Mouse (Mus musculus): Measurements from ENCODE around the gene Atmin.

Atmin gene

DNA sequence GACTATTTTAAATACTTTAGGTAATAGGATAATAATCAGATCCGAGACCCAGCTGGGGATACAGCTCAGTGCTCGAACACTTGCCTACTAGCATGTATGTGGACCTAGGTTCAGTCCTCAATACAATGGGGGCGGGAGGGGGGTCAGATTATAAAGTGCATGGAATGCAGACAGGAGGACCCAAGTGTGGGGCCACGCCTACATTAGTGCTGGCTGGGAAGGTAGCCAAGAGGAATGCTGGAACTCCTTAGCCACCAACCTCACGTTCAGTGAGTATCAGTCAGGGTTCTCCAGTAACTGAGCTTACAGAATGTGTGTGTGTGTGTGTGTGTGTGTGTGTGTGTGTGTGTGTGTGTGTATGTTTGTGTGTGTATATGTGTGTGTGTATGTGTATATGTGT is 8.2 kb downstream of the Atmin start:
- DNase-seq (ENCODE audit: low spot score) = no peak

DNA sequence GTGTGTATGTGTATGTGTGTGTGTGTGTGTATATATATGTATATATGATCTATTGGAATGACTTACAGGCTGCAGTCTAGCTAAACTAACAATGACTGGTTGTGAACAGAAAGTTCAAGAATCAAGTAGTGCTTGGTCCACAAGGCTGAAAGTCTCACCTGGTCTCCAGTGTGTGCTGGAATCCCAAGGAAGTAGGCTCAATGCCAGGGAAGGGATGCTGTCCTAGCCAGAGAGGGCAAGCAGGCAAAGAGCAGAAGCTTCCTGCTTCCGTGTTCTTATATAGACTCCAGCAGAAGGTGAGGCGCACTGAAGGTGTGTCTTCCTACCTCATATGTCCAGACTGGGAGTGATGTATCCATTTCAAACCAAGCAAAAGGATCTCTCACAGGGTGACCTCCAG is 8.6 kb downstream of the Atmin start:
- no peak for DNase-seq (ENCODE audit: low spot score)

DNA sequence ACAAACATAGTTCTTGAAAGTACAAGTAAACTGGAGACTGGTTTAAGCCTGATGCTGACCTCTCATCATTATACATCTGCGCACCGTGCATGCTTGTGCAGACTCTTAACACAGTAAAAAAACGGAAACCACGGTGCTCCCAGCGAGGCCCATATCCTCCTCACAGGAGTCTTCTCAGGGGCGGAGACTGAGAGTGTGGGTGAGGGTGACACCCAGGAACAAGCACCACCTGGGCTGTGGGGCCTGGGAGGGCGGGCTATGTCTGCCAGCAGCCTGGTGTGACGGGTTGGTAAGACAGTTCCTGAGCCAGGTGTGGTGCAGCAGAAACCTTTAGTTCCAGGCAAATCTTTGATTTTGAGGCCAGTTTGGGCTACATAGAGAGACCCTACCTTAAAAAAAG is 9.2 kb downstream of the Atmin start:
- no peak for DNase-seq (ENCODE audit: low spot score)

DNA sequence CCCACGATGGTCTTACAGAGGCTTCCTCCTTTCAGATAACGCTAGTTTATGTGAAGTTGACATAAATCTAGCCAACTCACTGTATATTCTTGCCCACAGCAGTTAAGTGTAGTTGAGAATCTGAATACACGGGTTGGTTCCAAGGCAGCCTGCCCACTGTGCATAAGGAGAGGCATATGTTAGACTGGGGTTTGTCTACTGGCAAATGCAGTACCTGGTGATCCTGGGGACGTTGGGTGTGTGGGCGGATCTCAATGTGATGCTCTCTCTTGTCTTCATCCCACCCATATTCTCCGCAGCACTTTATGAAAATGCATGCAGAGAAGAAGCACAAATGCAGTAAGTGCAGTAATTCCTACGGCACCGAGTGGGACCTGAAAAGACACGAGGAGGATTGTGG is 11.2 kb downstream of the Atmin start:
- DNase-seq (ENCODE audit: low spot score) = peak; percentile 88

DNA sequence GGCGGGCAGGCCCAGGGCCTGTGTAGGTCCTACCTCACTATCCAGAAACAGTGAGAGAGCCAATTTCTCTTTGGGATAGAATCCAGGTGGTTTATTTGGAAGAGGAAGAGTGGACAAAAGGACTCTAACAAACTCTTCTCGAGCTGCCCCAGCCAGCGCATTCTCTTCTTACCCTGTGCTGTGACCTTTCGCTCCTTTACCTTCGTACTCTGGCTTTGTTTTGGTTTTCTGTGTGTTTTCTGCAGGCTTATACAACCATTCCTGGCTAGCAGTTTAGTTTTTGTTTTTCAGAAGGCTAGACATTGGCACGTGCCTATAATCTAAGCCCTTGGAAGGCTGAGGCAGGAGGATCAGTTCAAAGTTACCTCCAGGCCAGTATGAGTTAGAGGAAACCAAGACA is 26.3 kb downstream of the Atmin start:
- no peak for DNase-seq (ENCODE audit: low spot score)

DNA sequence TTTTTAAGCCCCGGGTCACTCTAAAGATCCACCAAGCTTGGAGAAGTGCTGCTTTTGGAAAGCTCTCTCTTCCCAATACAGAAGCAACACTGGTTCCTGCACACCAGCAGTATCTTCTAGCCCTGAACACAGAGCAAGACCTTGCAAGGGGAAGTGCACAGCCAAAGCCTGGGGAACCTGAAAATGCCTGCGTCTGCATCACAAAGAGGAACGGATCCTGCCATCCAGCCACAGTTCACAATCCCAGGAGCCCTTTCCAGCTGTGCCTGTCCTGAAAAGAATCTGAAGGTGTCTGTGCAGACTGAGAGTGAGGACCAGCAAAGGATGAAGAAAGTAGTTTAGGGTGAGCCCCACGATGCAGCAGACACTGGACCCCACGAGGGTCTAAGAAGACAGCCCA is 31.9 kb downstream of the Atmin start:
- no peak for DNase-seq (ENCODE audit: low spot score)

DNA sequence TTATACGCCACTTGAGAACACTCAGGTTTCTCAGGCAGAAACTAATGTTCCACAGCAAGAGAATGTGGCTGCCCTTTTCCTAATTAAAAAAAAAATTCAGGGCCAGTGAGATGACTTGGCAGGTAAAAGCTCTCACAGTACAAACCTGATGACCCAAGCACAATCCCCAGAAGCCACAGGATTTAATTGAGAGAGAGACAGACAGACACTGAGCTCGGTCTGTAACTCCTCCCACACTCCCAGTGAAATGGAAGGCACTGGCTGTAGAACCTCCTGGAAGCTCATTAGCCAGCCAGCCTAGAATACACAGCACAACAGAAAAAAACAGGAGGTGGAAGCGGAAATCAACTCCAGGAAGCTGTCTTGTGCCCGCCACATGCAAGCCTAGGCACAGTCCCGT is 32.4 kb downstream of the Atmin start:
- no peak for DNase-seq (ENCODE audit: low spot score)

DNA sequence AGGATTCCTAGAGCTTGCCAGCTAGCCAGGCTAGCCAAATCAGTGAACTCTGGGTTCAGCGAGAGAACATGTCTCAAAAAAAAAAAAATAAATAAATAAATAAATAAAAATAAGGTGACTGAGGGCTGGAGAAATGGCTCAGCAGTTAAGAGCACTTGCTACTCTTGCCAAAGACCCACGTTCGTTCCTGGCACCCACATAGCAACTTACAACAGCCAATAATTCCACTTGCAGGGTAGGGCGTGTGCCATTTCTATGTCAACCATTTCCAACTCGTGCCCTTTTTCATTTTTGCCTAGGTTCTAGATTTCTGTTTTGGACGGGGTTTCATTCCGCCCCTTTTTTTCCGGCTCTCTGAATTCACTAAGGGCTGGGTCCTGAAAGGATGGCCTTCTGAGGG is 34.9 kb downstream of the Atmin start:
- DNase-seq (ENCODE audit: low spot score) = no peak

DNA sequence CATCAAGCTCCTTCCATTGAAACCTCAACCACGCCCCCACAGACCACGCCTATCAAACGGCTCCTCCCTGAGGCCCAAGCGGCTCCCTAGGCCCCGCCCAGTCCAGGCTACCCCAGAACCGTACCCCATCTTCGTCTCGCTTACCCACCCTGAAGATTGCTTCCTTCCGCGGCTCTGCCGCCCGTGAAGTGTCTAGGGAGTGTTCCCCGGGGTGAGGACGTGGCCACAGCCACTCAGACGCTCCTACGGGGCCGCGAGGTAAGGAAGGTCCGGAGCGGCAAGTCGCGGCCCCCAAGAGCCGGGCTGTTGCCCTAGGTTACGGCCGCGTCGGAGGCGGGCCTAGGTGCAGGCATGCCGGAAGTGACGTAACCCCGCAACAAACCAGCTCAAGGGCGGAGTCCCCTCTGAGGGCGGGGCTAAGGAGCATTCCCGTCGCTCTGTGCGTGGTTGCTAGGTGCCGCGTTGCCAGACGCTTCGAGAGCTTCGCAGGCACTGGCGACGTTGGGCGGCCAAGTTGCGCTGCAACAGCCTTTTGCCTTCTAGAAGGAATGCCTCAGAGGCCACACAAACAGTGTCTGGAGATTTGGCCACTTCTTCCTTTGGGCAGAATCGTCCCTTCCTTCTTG is 35.6 kb downstream of the Atmin start, which contains the start of gene 1700030J22Rik:
TSS of gene 1700030J22Rik (minus strand) at position 329 of the 626 bp plus-strand sequence.
- DNase-seq (ENCODE audit: low spot score) = peak; percentile 98

DNA sequence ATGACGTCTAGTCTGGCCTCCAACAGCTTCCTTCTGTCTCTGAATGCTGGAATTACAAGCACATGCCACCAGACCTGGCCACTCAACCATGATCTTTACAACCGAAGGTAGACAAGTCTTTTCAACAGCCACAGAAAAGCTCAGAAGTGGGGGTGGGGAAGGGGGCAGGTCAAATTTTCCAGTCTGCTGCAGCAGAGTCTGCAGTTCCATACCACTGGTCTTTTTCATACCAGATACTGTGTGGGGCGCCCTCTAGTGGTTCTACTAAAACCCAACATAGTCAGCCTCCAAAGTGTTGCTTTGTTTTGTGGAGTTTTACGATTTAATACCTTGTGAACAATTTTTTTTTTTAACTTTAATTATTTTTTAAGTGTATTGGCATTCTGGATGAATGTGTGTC is 36.9 kb downstream of the Atmin start:
- peak; percentile 65 for DNase-seq (ENCODE audit: low spot score)

DNA sequence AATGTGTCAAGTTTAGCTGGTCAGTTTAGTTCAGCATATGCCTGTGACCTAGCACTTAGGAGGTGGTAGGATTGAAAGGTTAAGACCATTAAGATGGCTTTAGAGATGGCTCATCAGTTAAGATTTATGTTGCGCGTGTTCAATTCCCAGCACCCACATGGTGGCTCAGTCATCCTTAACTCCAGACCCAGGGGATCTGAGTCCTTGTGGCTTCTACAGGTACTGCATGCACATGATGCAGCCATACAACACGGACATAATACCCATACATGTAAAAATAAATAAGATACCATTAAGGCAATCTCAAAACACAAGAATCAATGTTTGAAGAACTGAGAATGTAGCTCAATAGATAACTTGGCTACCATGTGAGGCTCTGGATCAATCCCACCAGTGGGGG is 46.6 kb downstream of the Atmin start:
- DNase-seq (ENCODE audit: low spot score) = no peak

DNA sequence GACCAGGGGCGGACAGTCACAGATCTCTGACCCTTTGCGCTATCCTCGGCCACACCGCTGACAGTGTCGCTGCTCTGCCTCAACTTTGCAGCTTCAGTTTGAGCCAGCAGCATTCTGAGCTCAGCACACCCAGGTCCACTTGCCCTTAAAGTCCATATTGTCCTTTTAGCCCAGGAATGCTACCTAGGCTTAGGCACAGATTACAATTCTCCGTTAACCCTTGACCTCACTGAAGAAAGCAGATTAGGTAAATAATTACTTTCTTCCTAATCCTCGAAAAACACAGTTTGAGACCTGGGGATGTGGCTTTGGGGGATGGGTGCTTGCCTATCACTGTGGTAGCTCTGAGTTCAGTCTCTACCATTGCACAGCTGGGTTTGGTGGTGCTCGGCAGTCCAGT is 48.0 kb downstream of the Atmin start:
- DNase-seq (ENCODE audit: low spot score) = no peak

DNA sequence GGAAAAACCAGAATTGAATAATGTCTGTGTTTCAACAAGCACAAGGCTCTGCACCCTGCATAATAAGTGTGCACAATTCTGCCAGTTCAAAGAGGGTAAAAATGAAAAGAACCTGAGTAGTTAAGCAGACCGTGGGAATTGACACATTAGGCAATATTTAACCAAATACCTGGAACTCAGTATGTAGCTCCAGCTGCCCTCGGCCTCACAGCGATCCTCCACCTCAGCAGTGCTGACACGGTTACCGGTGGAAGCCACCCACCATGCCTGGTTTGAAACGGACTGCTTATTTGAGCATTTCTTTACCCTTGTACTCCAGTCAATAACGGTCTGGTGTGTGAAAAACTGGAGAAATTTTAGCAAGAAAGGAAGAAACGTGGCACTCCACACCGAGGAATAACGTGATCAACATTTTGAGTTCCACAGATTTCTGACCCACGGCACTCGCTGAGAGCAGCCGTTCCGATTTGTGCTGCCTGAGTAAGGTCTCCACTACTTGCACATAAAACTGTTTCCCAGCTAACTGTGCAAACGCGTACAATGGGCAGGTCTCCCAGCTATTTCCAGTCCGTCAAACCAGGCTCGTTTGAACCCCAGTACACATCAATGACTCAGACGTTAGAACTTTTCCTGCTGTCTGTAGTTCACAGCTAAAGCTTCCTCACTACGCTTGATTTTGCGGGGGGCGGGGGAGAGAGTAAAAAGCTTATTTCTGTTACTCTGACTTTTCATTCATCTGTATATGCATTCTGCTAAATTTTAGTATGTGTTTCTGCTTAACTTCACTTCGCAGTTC is 49.2 kb downstream of the Atmin start:
- no peak for DNase-seq (ENCODE audit: low spot score)

DNA sequence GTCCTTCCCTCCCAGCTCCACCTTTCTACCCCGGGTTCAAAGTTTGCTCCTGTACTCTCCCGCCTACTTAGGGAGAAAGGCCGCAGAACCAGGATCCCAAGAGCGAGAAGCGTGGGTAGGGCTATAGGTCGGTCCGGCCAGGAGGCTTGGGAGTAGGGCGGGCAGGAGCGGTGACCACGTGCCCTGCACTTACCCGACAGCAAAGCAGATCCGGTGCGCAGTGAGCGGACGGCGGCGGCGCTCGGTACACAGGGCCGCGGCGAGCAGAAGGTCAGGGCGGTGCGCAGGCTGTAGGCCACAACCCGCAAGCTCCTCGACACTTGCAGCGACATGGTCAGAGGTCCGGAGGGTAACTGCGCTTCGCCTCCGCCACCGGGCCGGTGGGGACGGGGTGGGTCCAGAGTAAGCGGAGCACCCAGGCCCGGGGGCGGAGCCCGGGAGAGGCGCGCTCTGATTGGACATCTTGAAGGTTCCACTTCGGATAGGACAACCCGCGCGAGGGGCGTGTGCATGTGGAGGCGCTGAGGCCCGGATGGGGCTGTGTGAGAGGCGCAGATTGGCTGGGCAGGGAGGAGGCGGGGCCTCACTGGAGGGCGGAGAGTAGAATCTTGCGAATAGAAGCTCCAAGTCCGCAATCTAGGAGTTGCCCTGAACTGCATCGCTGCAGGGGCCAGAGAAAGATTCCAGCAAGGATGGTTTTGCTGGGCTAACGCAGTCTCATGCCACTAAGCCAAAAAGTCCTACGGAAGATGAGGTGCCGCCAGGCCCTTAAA is 50.1 kb downstream of the Atmin start, which contains the start of gene Gcsh:
TSS of gene Gcsh (minus strand) at position 443 of the 773 bp plus-strand sequence.
- peak; percentile 99 for DNase-seq (ENCODE audit: low spot score)

DNA sequence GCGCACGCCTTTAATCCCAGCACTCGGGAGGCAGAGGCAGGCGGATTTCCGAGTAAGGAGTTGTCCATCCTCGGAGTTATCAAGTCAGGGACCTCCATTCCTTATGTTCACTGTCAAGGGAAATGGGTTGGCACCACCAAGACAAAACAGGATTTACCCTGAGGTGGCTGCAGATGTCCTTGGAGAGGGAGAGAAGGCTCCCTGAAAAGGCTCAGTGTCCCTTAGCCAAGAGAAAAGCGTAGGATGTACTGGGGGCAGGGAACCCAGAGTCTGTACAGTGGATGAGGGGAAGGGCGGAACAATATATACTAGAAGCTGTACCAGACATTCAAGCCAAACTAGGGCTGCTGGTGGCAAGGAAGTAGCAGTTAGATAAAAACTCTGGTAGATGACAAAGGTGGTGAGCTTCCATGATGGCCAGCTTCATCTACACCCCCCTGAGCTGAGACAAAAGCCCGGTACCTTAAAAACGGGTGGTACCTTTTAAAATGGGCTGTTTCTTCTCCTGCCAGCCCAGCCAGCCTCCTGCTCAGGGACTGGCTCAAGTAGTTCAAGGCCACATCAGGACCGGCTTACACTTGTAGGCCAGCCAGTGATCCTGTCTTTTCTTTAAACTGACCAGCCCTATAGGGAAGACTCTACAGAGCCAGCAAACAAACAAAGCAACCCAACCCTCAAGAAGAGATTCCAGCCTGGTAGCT is 51.0 kb downstream of the Atmin start:
- no peak for DNase-seq (ENCODE audit: low spot score)

Data from layer of hippocampus, adult 11-12 months (tissue).